Mouse (Mus musculus) kidney, postnatal 25 days (tissue): ENCODE data around the gene Nrap.

Source experiments
- DNase-seq, 2 experiments: peaks; one replicate each; pipeline ENCODE4 v3.0.0; 2021; ENCODE audit warnings: mixed read lengths in 2 of 2

The Nrap gene

DNA sequence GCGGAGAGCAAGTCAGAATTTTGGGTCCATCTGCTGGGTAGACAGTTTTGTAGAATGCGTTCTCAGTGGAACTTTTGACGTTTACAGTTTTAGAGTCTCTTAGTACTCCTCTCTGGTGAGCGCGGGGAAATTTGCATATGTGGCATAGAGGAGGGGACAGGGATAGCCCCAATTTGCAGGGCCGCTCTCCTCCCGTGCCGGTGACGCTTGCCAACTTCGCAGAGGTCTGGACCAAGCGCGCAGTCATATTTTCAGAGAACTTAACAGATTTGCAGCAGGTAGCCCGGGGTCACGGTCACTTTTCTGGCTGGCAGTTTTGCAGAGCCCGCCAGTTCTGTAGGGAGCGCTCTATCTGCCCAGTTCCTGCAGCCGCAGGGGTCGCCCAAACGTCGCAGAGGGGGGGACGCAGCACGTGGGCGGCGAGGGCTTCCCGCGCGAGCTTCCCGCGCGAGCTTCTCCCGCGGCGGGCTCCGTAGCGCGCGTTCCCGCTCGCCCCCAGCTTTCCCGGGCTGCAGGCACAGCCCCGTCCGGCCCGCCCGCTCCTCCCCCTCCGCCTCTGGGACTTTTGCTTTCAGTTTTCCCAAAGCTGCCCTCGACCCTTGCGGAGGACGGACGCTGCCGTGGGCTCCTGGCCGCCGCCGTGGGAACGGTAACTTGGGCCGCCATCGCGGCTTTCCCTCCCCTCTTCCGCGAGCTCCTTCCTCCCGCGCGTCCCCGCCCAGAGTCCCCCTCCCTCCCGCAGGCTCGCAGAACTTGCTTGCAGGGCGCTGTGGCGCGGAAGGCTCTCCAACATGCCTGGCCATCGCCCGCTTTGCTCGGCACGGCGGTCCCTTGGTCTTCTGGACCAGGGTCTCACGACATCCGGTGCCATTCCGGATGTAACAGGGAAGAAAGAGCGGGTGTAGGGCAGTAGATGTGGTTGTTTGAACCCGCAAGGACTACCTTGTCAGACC is 7.1 kb upstream of the Nrap start, which contains the start of gene Casp7:
Gene Casp7 (plus strand): TSS at position 461 of the 953 bp plus-strand sequence.
- peak; percentile 70 to 85 for DNase-seq

GRCm38 (mm10) chr19:56396227-56396626 is 6.4 kb upstream of the Nrap start:
- DNase-seq = no peak

GRCm38 (mm10) chr19:56395183-56395935 is 5.5 kb upstream of the Nrap start:
- DNase-seq = no peak

DNA sequence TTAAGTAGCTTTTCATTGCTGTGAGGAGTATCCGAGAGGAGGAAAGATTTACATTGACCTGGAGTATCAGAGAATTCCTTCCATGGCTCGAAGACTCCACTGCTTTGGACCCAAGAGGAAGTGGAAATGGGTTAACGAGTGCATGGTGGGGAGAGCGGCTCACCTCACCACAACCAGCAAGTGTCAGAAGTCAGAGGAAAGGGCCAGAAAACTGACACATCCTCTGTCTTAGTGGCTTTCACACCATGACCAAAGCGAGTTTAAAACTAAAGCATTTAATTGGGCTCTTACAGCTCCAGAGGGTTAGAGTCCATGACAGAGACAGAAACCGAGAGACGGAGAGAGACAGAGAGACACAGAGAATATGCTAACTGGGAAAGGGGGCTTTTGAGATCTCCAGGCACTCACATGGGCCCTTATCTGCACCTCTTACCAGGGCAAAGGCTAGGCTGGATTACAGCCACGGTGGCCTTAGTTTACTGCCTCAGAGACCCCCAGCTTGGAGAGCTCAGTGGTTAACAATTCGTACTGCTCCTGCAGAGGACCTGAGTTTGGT is 3.6 kb upstream of the Nrap start:
- no peak for DNase-seq

- no peak for DNase-seq
Measured at GRCm38 (mm10) chr19:56391307-56392046, 1.6 kb upstream of the Nrap start.

- DNase-seq = no peak
Measured at GRCm38 (mm10) chr19:56389176-56389575, 661 bp downstream of the Nrap start.

DNA sequence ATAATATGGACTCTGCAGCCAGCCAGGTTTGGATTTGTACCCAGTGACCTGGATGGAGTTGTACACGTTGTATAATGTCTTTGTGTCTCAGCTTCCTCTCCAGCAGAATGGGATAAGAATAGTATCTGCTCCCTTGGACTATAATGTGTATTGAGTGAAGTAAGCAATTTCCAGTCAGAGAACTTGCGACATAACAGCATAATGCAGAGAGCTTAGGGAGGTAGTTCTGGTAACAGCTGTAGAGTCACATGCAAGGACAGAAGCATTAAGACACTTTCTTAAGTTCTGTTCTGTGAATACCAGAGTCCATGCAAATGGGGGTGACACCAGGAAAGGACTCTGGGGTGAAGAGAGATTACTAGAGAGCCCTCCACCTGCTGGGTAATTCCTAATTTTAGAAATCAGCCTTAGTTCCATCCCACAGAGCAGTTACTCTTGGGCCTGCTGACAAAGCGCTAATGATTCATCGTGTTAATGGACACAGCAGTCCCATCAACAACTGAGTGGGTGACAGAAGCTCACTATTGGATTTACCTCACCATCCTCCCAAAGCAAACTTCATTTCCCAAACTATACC is 2.0 kb downstream of the Nrap start:
- DNase-seq = no peak

DNA sequence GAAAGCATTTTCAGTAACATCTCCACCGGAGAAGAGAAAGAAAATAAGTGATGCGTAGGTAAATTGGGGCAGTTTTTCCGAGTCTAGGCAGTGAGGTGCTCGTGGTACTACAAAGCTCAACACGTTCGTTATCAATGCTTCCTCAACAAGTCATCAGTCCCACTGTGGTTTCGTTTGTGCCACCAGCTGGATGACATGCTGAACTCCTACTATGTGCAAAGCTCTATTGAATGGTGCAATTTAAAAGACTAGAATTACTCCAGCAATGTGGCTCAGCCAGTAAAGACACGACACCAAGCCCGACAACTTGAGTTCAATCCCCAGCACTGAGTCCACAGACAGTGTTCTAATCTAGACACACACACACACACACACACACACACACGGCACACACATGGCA is 3.7 kb downstream of the Nrap start:
- no peak for DNase-seq

DNA sequence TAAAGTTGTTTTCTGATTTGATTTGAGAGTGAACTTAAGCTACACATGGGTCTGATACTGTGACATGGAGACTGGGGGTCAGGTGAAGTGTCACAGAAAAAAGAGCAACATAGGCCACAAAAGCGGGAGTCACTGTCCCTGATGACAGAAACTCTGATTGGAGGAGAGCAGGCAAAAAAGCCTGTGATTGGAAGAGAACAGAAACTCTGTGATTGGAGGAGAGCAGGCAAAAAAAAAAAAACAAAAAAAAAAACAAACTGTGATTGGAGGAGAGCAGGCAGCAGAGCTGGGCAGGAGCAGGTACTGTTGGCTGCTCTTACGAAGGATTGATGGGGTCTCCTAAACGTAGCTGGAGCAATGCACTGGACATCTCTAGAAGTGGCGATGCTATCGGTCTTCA is 4.3 kb downstream of the Nrap start:
- no peak for DNase-seq

DNA sequence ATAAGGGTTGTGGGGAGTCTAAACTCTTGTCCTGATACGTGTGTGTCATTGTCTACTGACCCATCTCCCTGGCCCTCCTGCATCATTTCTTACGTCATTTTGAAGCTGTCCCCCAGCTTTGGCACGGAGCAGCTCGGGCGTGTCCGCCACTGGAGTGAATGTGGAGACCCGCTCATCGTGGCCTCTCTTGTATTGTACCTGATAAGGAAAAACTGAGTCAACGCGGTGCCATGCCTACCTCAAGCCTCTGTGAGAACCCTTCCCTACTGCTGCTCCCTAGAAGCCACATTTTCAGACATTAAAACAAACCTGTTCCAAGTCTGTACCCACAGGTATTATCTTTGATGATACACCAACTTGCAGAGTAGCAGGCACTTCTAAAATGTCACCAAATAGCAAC is 8.4 kb downstream of the Nrap start:
- DNase-seq = no peak

GRCm38 (mm10) chr19:56380341-56380740 is 9.5 kb downstream of the Nrap start:
- DNase-seq = no peak

DNA sequence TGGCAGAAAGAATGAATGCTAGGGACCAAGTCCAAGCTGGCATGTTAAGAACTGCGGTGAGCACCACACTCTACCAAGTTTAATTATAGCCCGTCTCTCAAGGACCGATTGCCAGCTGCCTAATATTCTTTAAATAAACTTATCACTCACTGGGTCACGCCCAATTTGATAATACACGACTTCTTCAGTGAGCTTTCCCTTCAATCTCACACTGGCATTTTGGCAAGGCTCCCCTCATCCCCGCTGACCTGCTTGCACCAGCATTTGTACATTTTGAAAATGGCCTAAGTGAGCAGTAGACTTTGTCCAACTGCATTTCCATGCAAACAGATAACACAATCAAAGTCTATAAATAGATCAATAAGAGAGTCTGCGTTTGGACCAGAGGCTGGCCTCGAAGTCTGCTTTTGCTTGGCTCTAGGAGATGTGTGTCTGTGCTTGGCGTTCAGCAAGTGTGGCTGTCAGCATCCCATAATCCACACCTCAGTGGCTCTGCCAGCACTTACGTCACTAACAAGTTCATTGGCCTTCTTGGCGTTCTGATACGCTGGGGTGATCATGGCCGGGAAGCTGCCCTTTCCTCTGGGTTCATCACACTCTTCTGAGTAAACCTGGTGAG is 11.2 kb downstream of the Nrap start:
- DNase-seq = no peak

GRCm38 (mm10) chr19:56378007-56378406 is 11.8 kb downstream of the Nrap start:
- DNase-seq = no peak

DNA sequence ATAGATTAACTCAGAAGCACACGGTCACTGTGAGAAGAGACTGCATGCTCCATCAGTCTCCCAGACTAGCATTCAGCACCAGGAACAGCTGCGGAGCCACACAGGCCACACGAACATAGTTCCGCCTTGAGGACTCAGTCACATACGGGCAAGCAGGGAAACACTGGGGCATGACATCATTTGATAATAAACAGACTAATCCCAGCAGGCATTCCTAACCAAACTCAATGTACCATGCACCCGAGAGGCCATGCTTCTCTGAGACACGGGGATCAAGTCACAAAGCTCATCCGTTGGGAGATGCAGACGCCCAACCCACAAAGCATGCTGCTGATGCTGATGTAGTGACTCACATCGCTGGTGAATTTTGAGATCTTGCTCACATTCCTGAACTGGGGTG is 15.8 kb downstream of the Nrap start:
- DNase-seq = no peak

GRCm38 (mm10) chr19:56373246-56373645 is 16.6 kb downstream of the Nrap start:
- no peak for DNase-seq

DNA sequence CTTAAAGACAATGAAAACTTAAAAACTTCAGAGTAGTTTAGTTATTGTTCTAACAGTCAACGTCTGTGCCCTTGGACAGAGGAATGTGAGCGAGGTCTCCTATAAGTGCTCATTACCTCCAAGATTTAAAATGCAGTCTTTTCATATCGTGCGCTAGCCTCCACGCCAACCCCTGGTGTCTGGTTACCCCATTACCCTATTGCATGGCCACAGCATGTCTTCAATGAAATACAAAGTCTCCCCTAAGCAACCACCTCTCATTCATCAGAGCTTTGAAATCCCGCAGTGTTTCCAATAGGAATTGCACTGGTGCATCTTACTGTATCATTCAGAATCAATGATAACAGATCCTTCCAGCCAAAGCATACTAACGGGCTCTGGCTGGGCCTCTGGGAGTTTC is 17.6 kb downstream of the Nrap start:
- DNase-seq = no peak

- no peak for DNase-seq
Measured at GRCm38 (mm10) chr19:56370389-56371150, 19.3 kb downstream of the Nrap start.

DNA sequence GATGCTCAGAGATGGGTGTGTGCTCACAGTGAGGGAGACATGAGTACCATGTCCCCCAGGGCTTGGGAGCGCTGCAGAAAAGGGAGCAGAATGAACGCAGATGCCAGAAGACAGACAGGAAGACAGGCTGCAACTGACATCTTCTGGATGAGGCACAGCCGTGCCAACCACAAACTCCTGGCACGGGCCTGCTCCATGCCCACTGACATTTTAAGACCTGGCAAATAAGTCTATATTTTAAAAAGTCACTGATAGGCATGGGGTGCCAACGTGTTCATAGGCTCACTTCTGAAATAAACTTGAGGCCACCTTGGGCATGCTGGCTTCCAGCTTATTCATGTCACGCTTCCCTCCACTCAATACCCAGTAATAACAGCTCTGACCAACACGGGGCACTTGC is 20.9 kb downstream of the Nrap start:
- DNase-seq = no peak

DNA sequence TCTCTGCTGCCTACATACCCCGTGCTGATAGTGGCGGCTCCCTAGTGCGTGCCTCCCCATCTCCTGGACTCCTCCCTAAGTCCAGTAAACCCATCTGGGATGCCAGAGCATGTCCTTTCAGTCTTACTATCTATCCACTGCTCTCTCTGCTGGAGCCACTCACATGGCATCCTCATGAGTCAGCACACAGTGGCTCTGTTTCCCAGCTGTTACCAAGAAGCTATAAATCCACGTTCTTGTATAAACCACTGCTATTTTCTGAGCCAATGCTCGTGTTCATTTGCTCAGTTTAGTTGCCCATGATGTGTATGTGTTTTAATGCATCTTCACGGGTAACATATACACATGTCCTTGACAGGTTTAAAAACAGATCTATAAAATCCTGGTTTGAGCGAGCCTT is 22.1 kb downstream of the Nrap start:
- no peak for DNase-seq

DNA sequence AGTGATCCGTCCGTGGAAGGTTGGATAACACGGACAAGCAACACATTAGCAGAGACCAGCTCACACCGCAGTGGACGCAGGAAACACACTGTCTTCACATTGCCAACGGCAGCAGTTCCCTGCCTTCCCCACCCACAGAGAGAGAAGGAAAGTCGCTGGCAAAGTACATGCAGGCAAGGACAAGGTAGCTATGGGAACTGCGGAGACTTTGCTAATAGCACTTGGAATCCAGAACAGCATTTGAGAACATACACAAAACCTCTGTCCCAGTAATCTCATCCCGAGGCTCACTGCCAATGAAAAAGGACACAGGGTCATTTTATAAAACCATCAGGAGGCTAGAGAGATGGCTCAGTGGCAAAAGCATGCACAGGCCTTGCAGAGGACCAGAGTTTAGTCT is 23.2 kb downstream of the Nrap start:
- no peak for DNase-seq

GRCm38 (mm10) chr19:56366168-56366567 is 23.7 kb downstream of the Nrap start:
- no peak for DNase-seq
